Mouse (Mus musculus): Measurements from ENCODE around the gene Tmem235. TPM values are rescaled to one million over a fixed set of nuclear protein-coding genes. Genes with fewer than 3 reads are reported as not detected.

Tmem235 gene
- polyA plus RNA-seq, 1 experiment: not detected

GRCm38 (mm10) chr11:117822728-117823241, 37.8 kb upstream of the Tmem235 start:
- peaks cover 5% of the 10 kb centered on the region for H3K4me1 ChIP-seq (ENCODE audit: control insufficient read depth, insufficient read depth, low read length)
- no peak overlapping the region for H3K4me3 ChIP-seq (replicated peaks; ENCODE audit: control insufficient read depth, low read depth, low read length)
- 95% methylated on average over 7 of the region's 7 CpGs for WGBS
- H3K27ac ChIP-seq (ENCODE audit: control insufficient read depth, insufficient read depth, low read depth, low read length, poor library complexity): no peak overlapping the region
- TF ChIP-seq POLR2A (IDR thresholded peaks at IDR 0.05; ENCODE audit: borderline replicate concordance, control insufficient read depth, low read depth, low read length): 0 out of 2 replicates have a peak, but pooled peaks have one; percentile 14
- no peak for TF ChIP-seq CTCF (IDR thresholded peaks at IDR 0.05; ENCODE audit: control insufficient read depth, insufficient read depth, low read length)

DNA sequence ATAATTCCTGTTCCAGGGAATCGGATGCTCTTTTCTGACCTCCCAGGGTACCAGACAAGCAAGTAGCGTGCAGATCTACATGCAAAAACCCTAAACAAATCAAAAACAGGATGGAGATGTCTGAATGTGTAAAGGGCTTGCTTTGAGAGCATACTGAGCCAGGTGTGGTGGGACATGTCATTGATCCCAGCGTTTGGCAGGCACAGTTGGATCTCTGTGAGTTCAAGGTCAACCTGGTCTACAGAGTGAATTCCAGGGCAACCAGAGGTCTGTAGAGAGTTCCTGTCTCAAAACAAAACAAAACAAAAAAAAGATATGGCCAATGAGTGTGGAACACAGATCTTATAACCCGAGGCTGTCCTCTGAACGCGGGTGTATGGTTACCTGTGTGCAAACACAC, 37.1 kb upstream of the Tmem235 start:
- peaks cover 6% of the 10 kb centered on the region for H3K4me1 ChIP-seq (ENCODE audit: control insufficient read depth, insufficient read depth, low read length)
- no peak overlapping the region for H3K4me3 ChIP-seq (replicated peaks; ENCODE audit: control insufficient read depth, low read depth, low read length)
- H3K27ac ChIP-seq (ENCODE audit: control insufficient read depth, insufficient read depth, low read depth, low read length, poor library complexity): no peak overlapping the region
- TF ChIP-seq POLR2A (IDR thresholded peaks at IDR 0.05; ENCODE audit: borderline replicate concordance, control insufficient read depth, low read depth, low read length): no peak
- TF ChIP-seq CTCF (IDR thresholded peaks at IDR 0.05; ENCODE audit: control insufficient read depth, insufficient read depth, low read length): no peak
- WGBS: 89% methylated on average over 6 of the region's 6 CpGs

- TF ChIP-seq CTCF (IDR thresholded peaks at IDR 0.05; ENCODE audit: control insufficient read depth, insufficient read depth, low read length) (peak; percentile 95), POLR2A (IDR thresholded peaks at IDR 0.05; ENCODE audit: borderline replicate concordance, control insufficient read depth, low read depth, low read length) (no peak)
- Histone ChIP-seq H3K4me3 (replicated peaks; ENCODE audit: control insufficient read depth, low read depth, low read length) (peak overlapping the region; percentile 67), H3K27ac (ENCODE audit: control insufficient read depth, insufficient read depth, low read depth, low read length, poor library complexity) (peak overlapping the region; percentile 28), H3K4me1 (ENCODE audit: control insufficient read depth, insufficient read depth, low read length) (peaks cover 8% of the 10 kb centered on the region)
- 14% methylated on average over 23 of the region's 23 CpGs for WGBS
Measured at GRCm38 (mm10) chr11:117824060-117824969, 36.2 kb upstream of the Tmem235 start.

DNA sequence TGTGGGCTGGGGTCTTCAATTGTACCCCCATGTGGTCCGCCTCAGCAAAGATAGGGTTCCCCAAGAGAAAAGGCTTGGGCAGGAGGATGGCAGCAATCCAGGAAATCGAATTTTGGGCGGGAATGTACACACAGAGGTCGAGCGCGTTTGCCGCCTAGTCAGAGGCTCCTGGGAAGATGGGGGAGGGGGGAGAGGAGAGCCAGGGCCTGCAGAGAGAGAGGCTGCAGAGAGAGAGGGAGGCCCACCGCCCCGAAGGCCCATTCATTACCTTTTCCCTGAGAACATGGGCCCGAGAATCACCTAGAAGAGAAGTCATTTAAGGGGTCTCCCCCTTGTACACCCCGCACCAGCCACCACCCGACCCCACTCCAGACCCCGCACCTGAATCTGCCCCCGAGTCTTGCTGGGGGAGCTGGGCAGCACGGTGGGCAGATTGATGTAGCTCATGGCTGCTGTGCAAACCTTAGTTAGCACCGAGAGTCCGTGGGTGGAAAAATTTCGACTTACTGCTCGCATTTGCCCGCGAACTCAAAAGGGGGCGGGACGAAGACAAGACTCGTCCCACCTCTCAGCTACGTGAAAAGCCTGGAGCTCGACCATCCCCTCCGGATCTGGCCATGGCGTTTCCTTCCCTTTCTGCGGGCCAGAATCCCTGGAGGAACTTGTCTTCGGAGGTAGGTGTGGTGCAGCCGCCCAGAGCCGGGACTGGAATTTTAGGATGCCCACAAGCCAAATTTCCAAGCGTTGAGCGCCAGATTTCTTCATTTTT, 35.0 kb upstream of the Tmem235 start, which contains the start of the genes Afmid and Tk1:
Afmid (plus strand) TSS at position 592 of the 769 bp plus-strand sequence.
Tk1 (minus strand) TSS at position 760 of the 769 bp plus-strand sequence.
- peaks cover 8% of the 10 kb centered on the region for H3K4me1 ChIP-seq (ENCODE audit: control insufficient read depth, insufficient read depth, low read length)
- peak within 1 kb of the TSS; percentile 67 for H3K4me3 ChIP-seq (replicated peaks; ENCODE audit: control insufficient read depth, low read depth, low read length)
- H3K27ac ChIP-seq (ENCODE audit: control insufficient read depth, insufficient read depth, low read depth, low read length, poor library complexity): peak within 1 kb of the TSS; percentile 69
- peak; percentile 37; the same call in 1 of the 2 replicates for TF ChIP-seq POLR2A (IDR thresholded peaks at IDR 0.05; ENCODE audit: borderline replicate concordance, control insufficient read depth, low read depth, low read length)
- TF ChIP-seq CTCF (IDR thresholded peaks at IDR 0.05; ENCODE audit: control insufficient read depth, insufficient read depth, low read length): no peak
- WGBS: under 1% methylated on average over 34 of the region's 34 CpGs

DNA sequence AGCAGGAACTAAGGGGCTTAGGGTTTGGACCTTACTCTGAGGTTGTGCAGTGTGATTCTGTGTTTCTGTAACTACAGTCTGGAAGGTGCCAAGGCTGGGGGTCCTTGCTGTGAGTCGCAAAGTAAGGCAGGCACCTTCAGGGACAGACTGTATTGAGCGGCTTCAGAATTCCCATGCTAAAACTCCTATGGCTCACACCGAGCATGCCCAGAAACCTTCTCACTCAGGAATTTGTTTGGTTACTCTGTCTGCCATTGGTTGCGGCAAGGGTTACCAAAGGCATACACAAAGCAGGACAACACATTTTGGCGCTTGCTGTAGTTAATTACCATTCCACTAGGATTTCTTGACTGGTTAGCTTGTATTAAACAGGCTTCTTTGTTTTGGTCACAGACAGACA, 34.4 kb upstream of the Tmem235 start:
- peaks cover 11% of the 10 kb centered on the region for H3K4me1 ChIP-seq (ENCODE audit: control insufficient read depth, insufficient read depth, low read length)
- TF ChIP-seq POLR2A (IDR thresholded peaks at IDR 0.05; ENCODE audit: borderline replicate concordance, control insufficient read depth, low read depth, low read length) (no peak), CTCF (IDR thresholded peaks at IDR 0.05; ENCODE audit: control insufficient read depth, insufficient read depth, low read length) (no peak)
- 57% methylated on average over 5 of the region's 5 CpGs for WGBS
- H3K27ac ChIP-seq (ENCODE audit: control insufficient read depth, insufficient read depth, low read depth, low read length, poor library complexity): peak overlapping the region; percentile 37; the same call in 1 of the 2 replicates
- peak overlapping the region; percentile 67 for H3K4me3 ChIP-seq (replicated peaks; ENCODE audit: control insufficient read depth, low read depth, low read length)

DNA sequence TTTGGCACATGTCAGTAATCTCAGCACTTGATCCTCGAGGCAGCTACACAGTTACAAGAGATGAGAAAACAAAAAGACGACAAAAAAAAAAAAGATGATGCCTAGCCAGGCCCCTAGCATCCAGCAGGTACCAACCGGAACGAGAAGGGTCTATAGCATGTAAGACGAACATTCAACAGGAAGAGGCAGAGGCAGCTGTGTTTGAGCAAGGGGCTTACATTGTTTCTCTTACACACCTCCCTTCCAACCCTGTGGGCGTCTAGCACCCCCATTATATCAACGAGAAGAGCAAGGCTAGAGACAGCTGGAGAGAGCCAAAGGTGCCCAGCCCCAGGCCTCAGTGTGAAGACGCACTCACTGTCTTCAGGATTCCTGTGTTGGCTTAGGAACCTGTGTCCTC, 33.6 kb upstream of the Tmem235 start:
- Histone ChIP-seq H3K4me1 (ENCODE audit: control insufficient read depth, insufficient read depth, low read length) (peaks cover 10% of the 10 kb centered on the region), H3K27ac (ENCODE audit: control insufficient read depth, insufficient read depth, low read depth, low read length, poor library complexity) (peak overlapping the region; percentile 53; the same call in 1 of the 2 replicates), H3K4me3 (replicated peaks; ENCODE audit: control insufficient read depth, low read depth, low read length) (peak overlapping the region; percentile 50)
- WGBS: 64% methylated on average over 8 of the region's 8 CpGs
- TF ChIP-seq POLR2A (IDR thresholded peaks at IDR 0.05; ENCODE audit: borderline replicate concordance, control insufficient read depth, low read depth, low read length) (no peak), CTCF (IDR thresholded peaks at IDR 0.05; ENCODE audit: control insufficient read depth, insufficient read depth, low read length) (no peak)

DNA sequence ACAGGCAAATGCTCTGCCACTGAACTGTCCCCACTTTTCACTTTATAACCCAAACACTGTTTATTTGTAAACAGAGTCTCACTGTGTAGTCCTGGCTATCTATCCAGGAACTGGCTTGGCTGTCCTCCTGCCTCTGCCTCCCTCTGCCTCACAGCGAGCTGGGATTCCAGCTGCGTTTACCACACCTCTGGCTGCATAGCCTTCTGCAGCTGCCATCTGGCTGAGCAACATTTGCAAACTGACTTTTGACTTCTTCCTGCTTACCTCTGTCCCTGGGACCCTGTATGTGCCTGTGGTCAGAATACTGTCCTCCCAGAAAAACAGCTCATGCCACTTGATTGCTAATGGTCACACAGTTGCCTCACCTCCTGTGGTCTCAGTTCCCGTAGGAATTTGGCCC, 33.2 kb upstream of the Tmem235 start:
- Histone ChIP-seq H3K4me3 (replicated peaks; ENCODE audit: control insufficient read depth, low read depth, low read length) (peak overlapping the region; percentile 50), H3K27ac (ENCODE audit: control insufficient read depth, insufficient read depth, low read depth, low read length, poor library complexity) (peak overlapping the region; percentile 53), H3K4me1 (ENCODE audit: control insufficient read depth, insufficient read depth, low read length) (peaks cover 9% of the 10 kb centered on the region)
- TF ChIP-seq CTCF (IDR thresholded peaks at IDR 0.05; ENCODE audit: control insufficient read depth, insufficient read depth, low read length) (no peak), POLR2A (IDR thresholded peaks at IDR 0.05; ENCODE audit: borderline replicate concordance, control insufficient read depth, low read depth, low read length) (no peak)
- WGBS: 35% methylated on average over 3 of the region's 3 CpGs
